Mouse (Mus musculus) heart, postnatal 0 days (tissue): ENCODE data around the gene Acer2. TPM values are rescaled to one million over a fixed set of nuclear protein-coding genes. Genes with fewer than 3 reads are reported as not detected.

ENCODE experiments used
- ATAC-seq: fragments of 200-750 bp; cut with Nextera tagmentation; 2 replicates; pipeline ENCODE4 v1.8.0; 2017; ENCODE audit warnings: low read depth, moderate number of reproducible peaks, moderate library complexity; ENCODE audit not compliant: insufficient read depth
- DNase-seq: peaks from one replicate; pipeline ENCODE4 v3.0.0-alpha.2; 2016; ENCODE audit warnings: low spot score
- H3K27ac ChIP-seq: fragments of 300-500 bp; sonication (generic); 2 replicates; pipeline ENCODE4 v1.5.1; 2014; ENCODE audit warnings: low read depth, mild to moderate bottlenecking
- H3K27me3 ChIP-seq: fragments of 300-500 bp; sonication (generic); 2 replicates; pipeline ENCODE4 v1.6.1; 2014; ENCODE audit warnings: low read length, mixed read lengths; ENCODE audit not compliant: control insufficient read depth, insufficient read depth
- H3K36me3 ChIP-seq: fragments of 300-500 bp; sonication (generic); replicated peaks from 2 replicates; pipeline ENCODE4 v1.6.1; 2014; ENCODE audit warnings: low read length, mixed read lengths; ENCODE audit not compliant: control insufficient read depth, insufficient read depth
- H3K4me1 ChIP-seq: fragments of 300-500 bp; sonication (generic); 2 replicates; pipeline ENCODE4 v1.6.1; 2014; ENCODE audit warnings: antibody characterized with exemption; ENCODE audit not compliant: control insufficient read depth, insufficient read depth
- H3K4me2 ChIP-seq: fragments of 300-500 bp; sonication (generic); 2 replicates; pipeline ENCODE4 v1.6.1; 2014; ENCODE audit warnings: low read depth, mild to moderate bottlenecking, low read length, moderate library complexity
- H3K4me3 ChIP-seq: fragments of 300-500 bp; sonication (generic); 2 replicates; pipeline ENCODE4 v1.5.1; 2014; ENCODE audit warnings: low read depth, low read length
- H3K9ac ChIP-seq: fragments of 300-500 bp; sonication (generic); replicated peaks from 2 replicates; pipeline ENCODE4 v1.6.1; 2014; ENCODE audit warnings: low read depth, low read length, mixed read lengths
- H3K9me3 ChIP-seq: fragments of 300-500 bp; sonication (generic); replicated peaks from 2 replicates; pipeline ENCODE4 v1.6.1; 2016; ENCODE audit warnings: low read length; ENCODE audit not compliant: control insufficient read depth
- CTCF ChIP-seq: IDR thresholded peaks from 2 replicates; pipeline ENCODE4 v1.5.1; 2016; ENCODE audit warnings: antibody characterized with exemption, control low read depth, low read depth
- EP300 ChIP-seq: IDR thresholded peaks from 2 replicates; pipeline ENCODE4 v1.6.1; 2016; ENCODE audit warnings: antibody characterized with exemption, low read depth
- WGBS: fragments of 180-500 bp; shearing (Covaris S2); extraction: QIAGEN DNeasy Blood & Tissue Kit; methylation state at CpG from one replicate; pipeline ENCODE4 v1.1.7; 2014; 5-methylcytosine and 5-hydroxymethylcytosine counted together
- polyA plus RNA-seq: library from polyadenylated mRNA; unstranded; fragments of >200 nt; fragmentation: Nextera tagmentation; extraction: Ambion mirVana; gene quantifications from 2 replicates; pipeline ENCODE4 v1.2.1, GENCODE M21; 2015
- total RNA-seq: library from RNA; depleted of rRNA; stranded (reverse); fragments of >200 nt; gene quantifications from 2 replicates; pipeline ENCODE4 v1.2.3, GENCODE M21; 2014; ENCODE audit warnings: low replicate concordance

Gene Acer2
- total and polyA plus RNA-seq, 2 experiments from 2014 or later, result 23.4 to 71.1 TPM

DNA sequence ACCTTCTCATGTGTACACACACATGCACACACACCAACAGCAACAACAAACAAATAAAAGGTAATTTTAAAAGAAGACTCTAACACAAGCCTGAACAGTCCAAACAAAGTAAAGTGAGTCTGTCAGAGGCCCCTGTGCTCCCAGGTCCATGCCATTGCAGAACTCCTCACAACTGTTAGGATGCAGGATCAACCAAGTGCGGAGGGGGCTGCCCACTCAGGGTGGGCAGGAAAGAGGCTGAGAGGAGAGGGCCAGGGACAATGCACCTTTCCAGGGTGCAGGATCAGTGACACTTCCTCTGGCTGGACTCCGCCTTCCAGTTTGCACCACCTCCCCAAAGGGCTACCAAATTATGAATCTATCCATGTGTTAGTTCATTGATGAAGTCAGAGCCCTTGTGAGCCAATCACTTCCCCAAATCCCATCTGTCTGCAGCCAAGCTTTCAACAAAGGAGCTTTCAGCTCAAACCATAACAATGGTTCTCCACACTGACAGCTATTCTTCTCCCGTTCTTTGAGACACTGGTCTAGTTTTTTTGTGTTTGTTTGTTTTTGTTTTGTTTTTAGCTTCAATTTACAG lies 49.4 kb downstream of the Acer2 start:
- Histone ChIP-seq H3K27me3 (no peaks in the 10 kb centered on the region), H3K4me1 (no peaks in the 10 kb centered on the region), H3K9me3 (no peaks in the 10 kb centered on the region), H3K36me3 (no peaks in the 10 kb centered on the region), H3K4me3 (no peak overlapping the region), H3K27ac (no peak overlapping the region), H3K9ac (no peak overlapping the region), H3K4me2 (no peak overlapping the region)
- 79% methylated on average over 3 of the region's 3 CpGs for WGBS
- ATAC-seq (no peak), DNase-seq (no peak)
- no peak for TF ChIP-seq EP300
- TF ChIP-seq CTCF, result no peak

DNA sequence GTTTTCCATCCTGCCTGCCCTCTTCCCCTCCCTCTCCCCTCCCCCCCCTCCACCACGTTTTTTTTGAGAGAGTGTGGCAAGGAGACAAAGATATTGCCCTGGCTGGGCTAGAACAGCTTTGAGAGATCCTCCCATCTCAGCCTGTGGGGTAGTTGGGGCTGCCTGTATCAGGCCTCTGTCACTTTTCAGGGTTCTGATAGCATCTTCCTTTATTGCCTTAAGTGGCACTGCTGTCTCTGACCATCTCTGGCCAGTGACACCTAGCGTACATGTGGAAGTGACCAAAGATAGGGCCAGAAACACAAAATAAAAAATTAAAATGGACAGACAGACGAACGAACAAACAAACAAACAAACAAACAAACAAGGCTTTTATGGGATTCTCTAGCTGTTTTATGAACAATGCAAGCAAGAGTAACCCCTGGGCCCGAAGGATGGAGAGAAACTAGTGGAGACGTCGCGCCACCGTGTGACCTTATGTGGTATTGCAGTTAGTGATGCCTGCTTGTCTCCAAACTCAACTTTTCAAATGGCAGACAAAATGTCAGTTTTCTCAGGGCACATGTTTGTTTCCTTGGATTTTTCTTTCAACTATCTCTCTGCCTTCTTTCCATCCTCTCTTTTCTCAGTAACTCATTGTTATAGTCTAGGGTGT lies 50.7 kb downstream of the Acer2 start:
- Histone ChIP-seq H3K4me3 (no peak overlapping the region), H3K27me3 (no peaks in the 10 kb centered on the region), H3K27ac (no peak overlapping the region), H3K4me2 (no peak overlapping the region), H3K4me1 (no peaks in the 10 kb centered on the region), H3K9ac (no peak overlapping the region), H3K36me3 (no peaks in the 10 kb centered on the region), H3K9me3 (no peaks in the 10 kb centered on the region)
- 9% methylated on average over 9 of the region's 9 CpGs for WGBS
- ATAC-seq, result peak; percentile 33; the same call in 1 of the 2 replicates
- TF ChIP-seq EP300, result no peak
- TF ChIP-seq CTCF, result peak; percentile 94
- DNase-seq, result peak; percentile 80

GRCm38 (mm10) chr4:86926997-86927396 lies 52.8 kb downstream of the Acer2 start:
- Histone ChIP-seq H3K9me3 (no peaks in the 10 kb centered on the region), H3K27ac (no peak overlapping the region), H3K4me2 (no peak overlapping the region), H3K9ac (no peak overlapping the region), H3K36me3 (no peaks in the 10 kb centered on the region), H3K4me3 (no peak overlapping the region), H3K4me1 (no peaks in the 10 kb centered on the region; the same call in 1 of the 2 replicates), H3K27me3 (no peaks in the 10 kb centered on the region)
- 87% methylated on average over 3 of the region's 3 CpGs for WGBS
- TF ChIP-seq CTCF (no peak), EP300 (no peak)
- ATAC-seq, result no peak
- DNase-seq, result no peak

GRCm38 (mm10) chr4:86930101-86930635 lies 56.0 kb downstream of the Acer2 start:
- Histone ChIP-seq H3K36me3 (no peaks in the 10 kb centered on the region), H3K4me2 (peak overlapping the region; percentile 62), H3K27me3 (no peaks in the 10 kb centered on the region), H3K9me3 (no peaks in the 10 kb centered on the region), H3K9ac (no peak overlapping the region), H3K27ac (no peak overlapping the region), H3K4me3 (peak overlapping the region; percentile 54), H3K4me1 (no peaks in the 10 kb centered on the region; the same call in 1 of the 2 replicates)
- DNase-seq (no peak), ATAC-seq (0 out of 2 replicates have a peak, but pooled peaks have one; percentile 28)
- 73% methylated on average over 7 of the region's 7 CpGs for WGBS
- no peak for TF ChIP-seq CTCF
- TF ChIP-seq EP300, result no peak

DNA sequence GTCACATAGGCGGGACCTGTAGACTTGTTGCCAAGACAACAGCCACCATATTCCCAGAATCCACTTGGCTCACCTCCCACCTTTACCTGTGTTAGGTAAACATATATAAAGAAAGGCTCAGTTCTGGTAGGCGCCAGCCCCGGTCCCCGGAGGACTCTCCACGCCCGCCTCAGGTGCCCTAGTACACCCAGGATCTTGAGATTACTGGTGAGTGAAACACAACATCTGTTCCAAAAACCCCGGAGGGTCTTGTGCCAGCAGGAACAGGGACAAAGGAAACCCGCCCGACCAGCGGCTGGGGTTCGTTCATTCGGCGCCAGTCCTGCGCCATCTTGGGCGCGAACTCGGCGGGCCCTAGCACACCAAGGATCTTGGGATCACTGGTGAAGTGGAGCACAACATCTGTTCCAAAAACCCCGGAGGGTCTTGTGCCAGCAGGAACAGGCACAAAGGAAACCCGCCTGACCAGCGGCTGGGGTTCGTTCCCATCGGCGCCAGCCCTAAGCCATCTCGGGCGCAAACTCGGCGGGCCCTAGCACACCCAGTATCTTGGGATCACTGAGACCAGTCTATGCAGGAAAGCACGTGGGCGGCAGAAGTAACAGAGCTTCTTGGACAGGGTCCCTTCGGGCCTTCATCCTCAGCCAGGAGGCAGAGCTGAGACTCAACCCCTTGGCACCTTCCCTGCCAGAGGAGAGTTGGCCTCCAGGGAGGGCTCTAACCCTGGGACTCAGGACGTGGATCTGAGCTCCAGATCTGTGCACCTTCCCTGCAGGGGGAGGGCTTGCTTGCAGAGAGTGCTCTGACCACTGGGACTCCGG lies 56.6 kb downstream of the Acer2 start:
- Histone ChIP-seq H3K9me3 (no peaks in the 10 kb centered on the region), H3K4me3 (peak overlapping the region; percentile 54), H3K9ac (peak overlapping the region; percentile 24), H3K27me3 (no peaks in the 10 kb centered on the region), H3K4me1 (no peaks in the 10 kb centered on the region; the same call in 1 of the 2 replicates), H3K36me3 (no peaks in the 10 kb centered on the region), H3K4me2 (peak overlapping the region; percentile 62), H3K27ac (no peak overlapping the region)
- TF ChIP-seq CTCF (peak; percentile 14; the same call in 1 of the 2 replicates), EP300 (no peak)
- DNase-seq (no peak), ATAC-seq (peak; percentile 43; the same call in 1 of the 2 replicates)
- 15% methylated on average over 33 of the region's 33 CpGs for WGBS
